Mouse (Mus musculus) cerebellum, adult 11 months (tissue): Measurements from ENCODE around the gene Arhgef6.

Experiments
- DNase-seq: peaks from one replicate; pipeline ENCODE4 v3.0.0; 2022

Gene Arhgef6

DNA sequence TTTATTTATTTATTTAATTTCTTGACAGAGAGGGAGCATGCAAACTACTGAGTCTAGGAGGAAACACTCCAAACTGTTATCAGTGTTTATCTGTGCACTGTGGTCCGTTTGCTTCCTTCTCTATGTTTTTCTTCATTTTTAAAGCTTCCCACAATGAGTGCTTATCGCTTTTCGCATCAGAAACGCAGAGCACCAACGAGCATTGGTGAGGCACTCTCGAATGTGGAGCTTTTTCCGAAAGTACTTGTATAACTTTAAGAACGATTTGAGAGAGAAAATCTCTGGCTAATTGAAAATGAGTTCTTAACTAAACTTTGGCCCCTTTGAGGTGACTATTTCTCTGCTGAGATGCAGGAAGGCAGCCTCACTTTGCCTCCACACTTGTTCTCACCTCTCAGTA, 151.2 kb downstream of the Arhgef6 start:
- no peak for DNase-seq

DNA sequence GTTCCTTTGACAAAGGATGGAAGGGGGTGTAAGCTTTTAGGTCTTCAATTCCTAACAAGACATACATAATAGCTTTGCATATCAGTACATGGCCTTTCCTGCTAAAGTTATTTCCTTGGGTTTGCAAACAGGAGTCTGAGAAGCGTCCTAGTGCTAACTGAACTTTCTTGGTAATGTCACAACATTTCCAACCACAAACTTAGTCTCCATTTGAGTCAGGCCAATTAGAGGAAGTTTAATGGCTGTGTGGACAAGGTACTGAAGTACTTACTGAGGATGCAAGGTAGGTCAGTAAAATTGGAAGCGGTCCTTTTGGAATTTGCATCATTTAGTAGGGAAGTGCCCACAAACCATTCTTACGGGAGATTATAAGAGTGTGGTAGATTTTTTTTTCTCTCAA, 155.2 kb downstream of the Arhgef6 start:
- no peak for DNase-seq

DNA sequence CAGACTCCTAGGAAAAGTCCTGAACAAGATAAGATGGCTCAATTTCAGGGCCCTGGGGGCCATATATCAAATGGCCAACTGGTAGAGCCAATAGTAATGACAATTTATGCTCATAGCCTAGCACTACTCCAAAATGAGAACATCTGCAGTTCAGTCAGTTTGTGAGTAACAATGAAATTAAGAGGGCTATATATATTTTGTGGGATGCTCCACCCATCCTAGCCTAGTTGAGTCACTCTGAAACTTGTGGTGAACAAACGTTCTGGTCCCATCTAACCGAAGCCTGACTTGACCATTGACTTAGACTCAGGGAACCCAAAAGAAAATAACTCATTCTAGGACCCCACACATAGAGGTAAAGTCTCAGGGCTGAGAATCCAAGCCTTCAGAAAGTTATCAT, 156.1 kb downstream of the Arhgef6 start:
- no peak for DNase-seq
